Mouse (Mus musculus) gastrocnemius, postnatal 10 days (tissue): Measurements from ENCODE around the gene Gars. TPM values are rescaled to one million over a fixed set of nuclear protein-coding genes. Genes with fewer than 3 reads are reported as not detected.

ENCODE experiments used
- DNase-seq: peaks from one replicate; pipeline ENCODE4 v3.0.0; 2021; ENCODE audit warnings: mixed read lengths
- total RNA-seq, 2 experiments: library from RNA; stranded (reverse); gene quantifications; 2 replicates each; pipeline ENCODE4 v1.2.3; 2021

Gars gene
- total RNA-seq, 2 experiments from 2014 or later = 66.8 to 72.7 TPM

DNA sequence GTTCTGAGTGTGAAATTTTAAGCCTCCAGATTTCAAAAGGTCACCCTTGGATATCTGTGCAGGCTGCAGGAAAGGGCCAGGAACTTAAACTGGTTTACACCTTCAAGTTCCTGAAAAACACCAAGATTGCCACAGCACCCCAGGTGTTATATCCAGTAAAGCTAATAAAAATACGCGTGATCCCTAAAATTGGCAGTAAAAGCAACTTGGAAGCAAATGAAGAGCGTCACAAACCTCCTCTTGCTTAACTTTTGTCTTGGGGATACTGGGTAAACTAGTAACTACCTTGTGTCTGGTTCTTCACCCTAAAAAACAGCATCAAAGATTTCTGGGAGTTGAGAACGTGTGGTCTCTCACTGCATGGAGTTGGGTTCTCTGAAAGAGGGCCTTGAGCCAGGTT is 1.1 kb upstream of the Gars start:
- no peak for DNase-seq

DNA sequence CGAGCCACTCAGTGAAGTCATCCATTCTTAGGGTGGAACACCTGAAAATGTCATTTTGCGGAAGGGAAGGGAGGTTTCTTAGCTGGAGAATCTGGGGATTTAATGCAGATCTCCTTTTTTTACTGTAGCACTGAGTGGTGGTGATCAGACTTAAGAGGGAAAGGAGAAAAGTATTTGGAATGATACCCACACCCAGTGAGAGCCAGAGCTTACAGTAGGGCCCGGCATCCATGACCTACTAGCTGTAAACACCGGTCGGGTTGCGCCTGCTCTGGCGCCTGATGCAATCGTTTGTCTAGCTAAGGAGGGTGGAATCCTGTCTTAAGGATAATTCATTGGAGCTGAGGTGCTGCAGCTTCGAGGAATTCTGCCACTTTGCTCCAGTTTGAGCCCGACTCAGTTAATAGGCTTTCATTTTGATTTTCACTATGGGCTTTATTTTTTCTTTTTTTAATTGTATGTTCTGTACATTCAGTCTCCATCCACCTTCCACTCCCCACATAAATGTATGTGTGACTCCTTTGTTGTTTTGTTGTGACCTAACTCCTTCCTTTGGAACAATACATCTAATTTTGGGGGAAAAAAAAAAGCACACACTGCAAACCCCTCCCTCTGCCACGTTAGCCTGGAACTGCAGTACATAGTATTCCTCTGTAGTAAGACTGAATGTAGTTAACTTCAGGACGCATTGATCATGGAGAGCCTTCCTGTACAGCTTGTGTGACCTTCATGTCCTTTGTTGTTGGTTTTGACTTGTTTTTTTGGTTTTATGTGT is 1.1 kb downstream of the Gars start:
- peak; percentile 13 for DNase-seq

DNA sequence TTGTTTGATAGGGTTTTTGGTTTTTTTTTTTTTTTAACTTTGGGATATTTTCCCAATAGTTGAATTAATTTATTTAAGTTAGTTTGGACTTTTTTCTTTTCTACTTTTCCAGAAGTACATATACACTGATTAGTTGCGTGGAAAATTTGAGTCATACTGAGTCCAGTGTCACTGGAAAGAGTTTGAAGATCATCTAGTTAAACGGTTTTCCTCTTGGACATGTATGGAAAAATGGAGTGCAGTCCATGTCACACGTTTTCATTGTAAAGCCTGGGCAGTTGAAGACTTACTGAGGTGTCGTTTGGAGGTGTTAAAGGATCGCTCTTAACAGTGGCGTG is 1.6 kb downstream of the Gars start:
- DNase-seq = no peak

DNA sequence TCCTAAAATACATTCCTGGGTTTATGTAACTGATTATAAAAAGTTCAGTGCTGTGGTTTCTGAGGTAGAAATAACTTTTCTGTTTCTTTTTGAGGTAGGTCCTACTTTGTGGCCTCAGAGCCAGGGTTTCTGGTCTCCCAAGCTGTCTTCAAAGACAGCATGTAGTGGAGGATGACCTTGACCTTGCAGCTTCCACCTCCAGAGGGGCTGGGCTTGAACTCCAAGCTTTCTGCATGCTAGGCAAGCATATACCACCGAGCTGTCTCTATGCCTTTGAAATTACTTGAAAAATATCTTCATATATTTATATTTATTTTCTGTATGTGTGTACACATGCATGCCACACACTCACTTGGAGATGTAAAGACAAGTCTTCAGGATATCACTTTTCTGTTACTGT is 2.2 kb downstream of the Gars start:
- DNase-seq = no peak

DNA sequence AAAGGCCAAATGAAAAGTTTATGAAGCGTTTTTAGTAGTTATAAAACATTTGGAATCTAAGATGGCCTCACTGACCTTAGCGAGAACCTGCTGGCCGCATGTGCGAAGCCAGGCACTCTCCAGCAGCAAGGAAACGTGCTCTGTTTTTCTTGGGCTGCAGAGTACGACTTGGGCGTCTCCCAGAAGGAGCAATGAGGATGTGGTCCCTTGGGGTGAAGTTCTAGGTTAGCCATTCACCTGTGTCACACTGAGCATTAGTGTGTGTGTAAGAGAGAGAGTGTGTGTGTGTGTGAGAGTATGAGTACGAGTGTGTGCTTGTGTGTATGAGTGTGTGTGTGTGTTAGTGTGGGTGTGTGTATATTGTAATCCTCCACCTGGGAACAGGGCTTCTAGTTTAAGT is 5.4 kb downstream of the Gars start:
- DNase-seq = no peak

DNA sequence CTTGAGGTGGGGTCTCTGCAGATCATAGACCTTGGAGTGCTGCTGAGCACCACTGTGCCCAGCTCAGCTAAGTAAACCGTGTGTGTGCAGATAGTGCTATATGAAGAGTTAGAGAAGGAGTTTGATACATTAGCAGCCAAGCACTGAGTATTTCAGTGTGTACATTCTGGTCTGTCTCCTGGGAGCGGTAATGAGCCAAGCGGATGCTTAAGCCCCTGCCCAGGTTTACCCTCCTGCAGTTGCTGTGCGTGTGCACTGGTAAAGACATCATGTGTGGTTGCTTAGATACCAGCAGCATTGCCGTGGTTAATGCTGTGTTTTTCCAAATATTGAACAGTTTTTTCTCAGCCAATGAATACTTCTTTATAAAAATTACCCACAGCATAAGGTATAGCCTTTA is 6.7 kb downstream of the Gars start:
- DNase-seq = no peak

DNA sequence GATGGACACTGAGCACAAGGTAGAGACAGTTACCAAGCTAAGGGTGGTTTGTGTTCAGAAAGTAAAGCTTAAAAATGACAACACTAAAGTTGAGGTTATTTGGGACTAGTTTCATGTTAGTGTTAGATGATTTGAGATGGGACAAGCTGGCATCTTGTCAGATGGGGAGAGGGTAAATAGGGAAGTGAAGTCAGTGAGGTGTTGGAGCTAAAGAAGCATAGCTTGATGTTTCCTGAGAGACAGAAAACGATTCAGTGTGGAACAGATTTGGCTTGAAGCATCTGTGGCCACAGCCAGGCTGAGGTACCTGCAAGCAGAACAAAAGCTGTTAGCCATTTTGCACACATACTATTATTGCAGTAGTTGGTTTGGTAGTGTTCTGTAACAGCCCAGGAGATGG is 7.5 kb downstream of the Gars start:
- DNase-seq = no peak

DNA sequence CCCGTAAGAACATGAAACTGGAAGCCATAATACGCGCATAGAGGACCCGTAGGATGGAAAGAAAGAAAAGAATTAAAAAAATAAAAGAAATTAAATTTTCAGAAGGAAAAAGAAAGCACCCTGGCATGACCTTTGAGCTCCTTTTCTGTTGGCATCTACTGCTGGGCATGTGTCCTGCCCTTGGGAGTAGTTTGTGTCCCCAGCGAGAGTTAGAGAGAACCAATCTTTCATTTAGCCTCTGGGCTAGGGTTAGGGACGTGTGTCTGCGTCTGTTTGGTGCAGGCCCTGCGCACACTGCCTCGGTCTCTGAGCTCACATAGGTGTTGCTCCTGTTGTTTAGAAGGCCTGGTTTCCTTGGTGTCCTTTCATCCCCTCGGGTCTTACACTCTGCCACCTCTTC is 11.4 kb downstream of the Gars start:
- no peak for DNase-seq

DNA sequence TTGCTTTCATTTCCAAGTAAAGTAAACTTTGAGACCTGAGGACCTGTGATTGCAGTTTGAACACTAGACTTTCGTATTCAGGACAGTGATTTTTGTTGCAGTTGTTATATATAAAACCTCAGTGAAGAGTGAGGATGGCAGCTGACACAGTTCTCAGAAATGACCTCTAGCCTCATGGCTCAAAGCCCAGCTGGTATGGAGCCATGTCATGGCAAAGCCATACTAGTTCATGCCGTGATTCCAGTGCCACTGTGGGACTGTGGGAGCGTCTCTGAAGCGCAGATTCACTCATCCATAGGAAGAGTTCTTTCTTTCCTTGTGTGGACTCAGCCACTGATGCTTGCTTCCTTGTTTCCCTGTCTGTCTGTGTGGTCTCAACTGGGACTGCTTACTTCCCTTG is 16.7 kb downstream of the Gars start:
- DNase-seq = no peak

DNA sequence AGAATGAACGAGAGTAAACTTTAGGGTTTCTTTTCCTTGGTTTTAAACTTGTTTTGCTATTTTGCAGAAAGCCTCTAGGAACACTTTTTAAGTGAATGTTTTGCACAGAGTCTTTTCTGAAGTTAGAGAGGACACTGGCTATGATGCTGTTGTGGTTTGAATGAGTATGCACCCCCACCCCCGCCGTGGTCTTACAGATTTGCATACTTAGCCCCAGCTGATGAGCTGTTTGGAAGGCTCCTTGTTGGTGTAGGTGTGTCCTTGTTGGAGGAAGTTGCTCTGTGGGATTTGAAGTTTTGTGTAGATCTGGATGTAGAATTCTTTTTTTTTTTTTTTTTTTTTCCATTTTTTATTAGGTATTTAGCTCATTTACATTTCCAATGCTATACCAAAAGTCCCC is 19.6 kb downstream of the Gars start:
- DNase-seq = no peak

DNA sequence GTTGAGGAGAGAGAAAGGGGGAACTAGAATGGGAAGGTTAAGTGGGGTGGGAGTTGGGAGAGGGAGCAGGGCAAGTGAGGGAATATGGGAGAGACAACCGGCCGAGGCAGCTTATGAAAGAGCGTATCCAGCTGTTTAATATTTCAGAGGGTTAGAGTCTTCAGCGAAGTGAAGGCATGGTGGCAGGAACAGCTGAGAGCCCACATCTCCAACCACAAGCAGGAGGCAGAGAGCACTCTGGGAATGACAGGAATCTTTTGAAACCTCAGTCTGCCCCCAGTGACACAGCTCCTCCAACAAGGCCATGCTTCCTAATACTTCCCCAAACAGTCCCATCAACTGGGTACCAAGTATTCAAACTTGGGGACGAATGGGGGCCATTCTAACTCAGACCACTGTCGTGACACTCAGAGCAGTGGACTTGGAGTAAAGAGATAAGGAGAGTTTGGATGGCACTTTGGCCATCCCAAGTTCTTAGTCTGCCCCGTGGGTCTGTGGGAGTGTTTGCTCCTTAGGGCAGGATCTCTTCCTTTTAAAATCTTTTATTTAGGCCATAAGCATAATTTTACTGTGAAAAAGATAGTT is 22.5 kb downstream of the Gars start:
- no peak for DNase-seq

DNA sequence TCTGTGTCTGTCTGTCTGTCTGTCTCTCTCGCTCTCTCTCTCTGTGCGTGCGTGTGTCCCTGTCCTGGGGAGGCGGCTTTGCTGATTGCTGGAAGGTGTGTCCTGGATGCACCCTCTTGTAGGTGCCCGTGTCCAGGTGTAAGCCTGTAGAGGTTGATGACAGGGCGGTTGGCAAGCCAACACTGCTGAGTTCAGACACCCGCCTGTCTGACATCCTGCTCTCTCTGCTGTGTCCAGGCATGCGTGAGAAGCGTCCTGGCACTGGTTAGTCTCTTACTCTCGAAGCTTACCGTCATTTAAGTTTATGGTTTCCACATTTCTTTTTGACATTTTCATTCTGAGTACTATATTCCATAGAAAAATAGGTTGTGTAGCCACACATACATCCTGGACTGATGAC is 23.5 kb downstream of the Gars start:
- no peak for DNase-seq

DNA sequence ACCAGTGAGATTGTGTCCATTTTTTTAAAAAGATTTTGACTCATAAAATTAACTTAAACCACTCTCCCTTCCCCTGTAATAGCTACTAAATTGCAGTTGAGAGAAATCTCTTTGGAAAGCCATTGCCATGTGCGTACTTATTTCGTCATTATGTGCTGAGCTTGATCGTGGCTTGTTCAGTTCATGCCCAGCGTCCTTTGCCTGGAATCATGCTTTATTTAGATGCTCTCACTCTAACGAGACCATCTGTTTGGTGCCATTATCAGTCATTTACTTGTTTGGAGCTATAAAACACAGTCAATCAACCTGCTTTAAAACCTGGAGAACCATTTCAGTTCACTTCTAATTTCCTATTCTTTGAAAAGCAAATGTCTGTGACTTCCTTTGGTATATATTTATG is 24.4 kb downstream of the Gars start:
- DNase-seq = no peak

DNA sequence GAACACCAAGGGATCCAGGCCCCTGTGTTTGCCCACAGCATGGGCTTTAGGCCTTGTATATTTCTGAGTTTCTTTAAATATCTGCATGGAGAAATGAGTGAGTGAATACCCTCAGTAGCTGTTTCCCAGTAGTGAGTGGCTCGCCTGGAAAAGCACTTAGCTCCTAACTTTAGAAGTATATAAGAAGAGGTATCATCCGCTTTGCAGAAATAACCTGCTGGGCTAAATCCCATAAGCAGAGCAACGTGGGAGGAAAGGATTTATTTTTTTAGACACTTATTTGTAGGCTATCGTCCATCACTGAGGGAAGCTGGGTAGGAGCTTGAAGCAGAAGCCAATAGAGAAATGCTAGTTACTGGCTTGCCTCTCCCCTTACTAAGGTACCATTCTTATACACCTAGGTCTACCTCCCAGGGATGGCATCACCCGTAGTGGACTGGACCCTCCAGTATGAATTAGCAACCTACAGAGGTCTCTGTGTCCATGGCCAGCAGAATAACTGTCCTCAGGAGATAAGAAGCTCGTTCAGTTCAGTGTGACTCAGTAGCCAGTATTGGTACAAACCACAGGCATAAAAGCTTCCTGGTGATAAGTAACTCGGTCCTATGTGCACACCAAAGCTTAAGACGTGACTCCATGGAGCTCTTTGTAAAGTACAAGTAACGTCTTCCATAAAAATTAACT is 26.1 kb downstream of the Gars start:
- no peak for DNase-seq

DNA sequence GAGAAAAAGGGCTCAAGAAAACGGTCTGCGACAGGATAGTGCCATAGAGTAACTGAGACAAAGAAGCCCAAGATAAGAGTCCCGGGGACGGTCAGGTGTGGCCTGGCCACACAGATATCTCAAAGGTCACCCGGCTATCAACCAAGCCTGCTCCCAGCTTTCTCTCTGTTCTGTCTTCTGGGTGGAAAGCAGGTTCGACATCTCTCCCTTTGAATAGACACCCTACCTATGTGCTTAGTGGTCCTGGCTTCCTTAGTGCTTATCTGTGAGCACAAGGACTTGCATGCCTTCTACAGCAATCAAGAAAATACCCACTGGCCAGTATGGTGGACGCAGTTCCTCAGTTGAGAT is 26.6 kb downstream of the Gars start:
- DNase-seq = no peak

DNA sequence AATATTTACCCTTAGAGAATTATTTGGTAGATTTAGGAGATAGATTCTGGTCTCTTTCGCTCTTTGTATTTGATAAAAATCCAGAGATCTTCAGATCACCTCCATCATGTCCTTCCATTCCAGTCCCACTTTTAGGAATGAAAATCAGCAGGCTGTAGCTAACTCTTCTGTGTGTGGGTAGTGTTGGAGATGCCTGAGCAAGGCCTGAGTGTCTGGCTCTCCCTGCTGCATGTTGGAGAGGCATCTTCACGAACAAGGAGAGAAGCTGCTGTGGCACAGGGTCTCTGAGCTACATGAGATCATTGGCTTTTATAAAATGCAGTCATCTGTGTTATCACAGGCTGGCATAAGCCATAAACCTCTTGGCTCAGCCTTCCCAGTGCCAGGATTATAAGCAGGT is 28.1 kb downstream of the Gars start:
- no peak for DNase-seq

DNA sequence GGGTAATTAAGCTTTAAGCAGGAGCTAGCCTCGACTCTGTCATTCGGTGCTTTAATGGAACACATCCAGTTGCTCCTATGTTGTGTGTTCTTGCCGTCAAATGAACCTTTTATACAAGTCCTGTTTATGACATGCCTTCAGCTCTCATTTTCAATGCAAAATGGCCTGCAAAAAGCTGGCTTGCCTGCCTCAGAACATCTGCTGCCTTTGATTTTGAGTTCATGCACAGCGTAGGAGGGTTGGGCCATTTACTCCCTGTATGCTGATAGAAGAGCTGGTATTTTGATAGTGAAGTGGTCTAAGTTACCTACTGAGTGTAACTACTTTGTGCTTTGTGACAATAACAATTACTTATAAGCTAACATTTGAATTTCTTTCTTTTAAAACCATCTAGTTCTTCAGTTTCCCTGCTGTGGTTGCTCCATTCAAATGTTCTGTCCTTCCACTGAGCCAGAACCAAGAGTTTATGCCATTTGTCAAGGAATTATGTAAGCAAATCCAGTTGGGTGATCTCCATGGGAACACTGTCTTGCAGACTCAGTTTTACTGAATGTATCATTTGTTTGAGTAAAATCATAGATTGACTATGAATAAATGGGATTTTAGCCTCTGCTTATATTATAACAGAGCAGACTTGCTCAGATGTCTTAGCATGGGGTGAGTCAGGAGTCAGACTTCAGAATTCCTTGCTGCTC is 38.9 kb downstream of the Gars start:
- DNase-seq = no peak

DNA sequence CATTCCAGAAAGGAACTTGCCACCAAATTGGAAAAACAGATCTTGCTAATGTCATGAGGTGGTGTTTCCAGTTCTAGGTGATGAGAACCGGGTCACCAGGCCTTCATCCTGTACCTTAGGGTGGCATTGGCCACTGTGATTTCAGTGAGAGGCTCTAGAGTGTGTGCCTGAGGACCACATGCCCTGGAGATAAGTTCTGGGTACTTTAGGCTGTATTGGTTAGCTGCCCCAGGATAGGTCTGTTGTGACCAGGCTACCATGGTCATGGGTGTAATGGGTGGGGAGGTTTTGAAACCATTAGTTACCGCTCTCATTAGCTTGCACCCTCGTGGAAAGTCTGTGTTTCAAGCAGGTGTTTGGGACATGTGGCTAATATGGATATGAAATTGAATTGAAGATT is 43.6 kb downstream of the Gars start:
- no peak for DNase-seq

DNA sequence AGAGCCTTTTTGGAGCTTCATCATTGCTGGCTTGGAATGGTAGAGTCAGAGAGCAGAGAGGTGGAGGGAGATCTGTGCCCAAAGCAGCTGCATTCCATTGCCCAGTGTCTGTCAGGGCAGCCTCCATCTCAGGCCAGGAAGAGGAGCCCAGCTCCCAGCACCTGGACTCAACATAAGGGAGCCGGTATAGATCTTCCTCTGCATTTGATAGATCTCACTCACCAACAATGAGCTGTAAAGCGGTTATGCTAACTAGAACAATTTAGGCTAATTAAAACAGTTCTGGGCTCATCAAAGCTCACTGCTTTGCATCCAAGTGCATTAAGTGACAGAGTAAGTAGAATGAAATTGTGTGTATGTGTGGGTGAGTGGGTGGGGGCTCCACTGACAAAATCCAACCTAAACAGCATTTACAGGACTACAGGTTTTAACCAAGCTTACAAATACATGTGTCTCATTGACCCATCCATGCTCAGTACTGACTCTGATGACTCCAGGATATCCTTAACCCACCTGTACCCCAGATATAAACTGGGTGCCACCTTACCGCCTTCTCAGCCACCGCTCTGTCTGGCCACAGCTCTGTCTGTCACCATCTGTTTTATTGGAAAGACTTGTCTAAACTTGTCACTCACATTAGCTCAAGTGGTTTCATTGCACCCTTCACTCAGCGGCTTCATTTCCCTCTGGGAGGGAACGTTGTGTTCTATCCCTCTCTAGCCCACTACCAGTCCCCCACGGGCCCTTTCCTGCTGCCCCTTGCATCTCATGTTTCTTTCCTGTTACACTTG is 44.6 kb downstream of the Gars start:
- DNase-seq = no peak

DNA sequence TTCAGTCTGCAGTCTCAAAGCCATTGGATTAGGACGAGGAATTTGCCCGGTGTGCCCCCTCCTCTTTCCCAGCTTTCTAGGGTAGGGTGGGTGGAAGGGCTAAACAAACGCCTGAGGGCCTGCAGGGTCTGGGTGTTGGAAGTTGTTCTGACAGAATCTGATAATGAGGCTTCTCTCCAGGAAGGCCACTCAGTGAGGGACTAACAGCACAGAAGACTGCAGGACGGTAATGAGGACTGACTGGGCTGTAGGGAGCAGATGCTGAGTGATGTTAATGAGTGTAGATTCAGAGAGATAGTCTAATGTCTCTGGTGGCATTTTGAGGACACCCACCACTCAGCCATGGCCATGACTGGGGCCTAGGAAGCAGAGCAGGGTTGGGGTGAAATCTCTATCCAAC is 49.5 kb downstream of the Gars start:
- DNase-seq = no peak

DNA sequence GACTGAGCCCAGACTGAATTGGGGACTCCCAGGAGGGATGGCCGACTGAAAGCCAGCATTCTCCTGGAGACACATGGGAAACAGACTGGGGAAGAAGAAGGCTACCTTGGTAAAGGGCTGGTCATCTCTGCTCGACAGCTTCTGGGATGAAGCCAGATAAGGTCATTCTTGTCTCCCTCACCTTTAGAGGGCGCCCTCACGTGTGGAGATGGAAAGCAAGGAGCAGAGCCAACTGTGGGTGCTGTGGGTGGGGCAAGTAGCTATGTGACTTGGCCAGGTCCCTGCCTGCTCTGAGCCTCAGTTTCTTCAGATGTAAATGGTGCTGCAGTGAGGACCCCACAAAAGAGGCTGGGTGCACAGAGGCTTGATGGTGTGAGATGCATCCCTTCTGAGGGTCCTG is 52.8 kb downstream of the Gars start:
- DNase-seq = peak; percentile 31

DNA sequence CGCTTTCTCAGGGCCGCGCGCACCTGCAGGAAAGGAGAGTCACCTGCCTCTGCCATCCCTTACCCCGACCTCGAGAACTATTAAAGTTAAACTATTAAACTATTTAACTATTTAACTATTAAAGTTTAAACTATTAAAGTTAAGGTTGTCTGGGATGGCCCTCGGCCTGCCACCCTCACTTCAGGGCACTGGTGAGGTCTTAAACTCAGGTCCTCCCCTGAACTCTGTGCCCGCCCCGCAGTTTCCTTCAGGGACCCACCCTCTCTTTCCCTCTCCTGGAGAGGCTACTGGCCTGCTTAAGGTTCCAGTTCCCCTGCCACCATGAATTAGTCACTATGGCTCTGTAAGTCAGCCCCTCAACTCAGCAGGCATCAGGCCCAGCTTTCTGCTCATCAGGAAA is 53.6 kb downstream of the Gars start:
- DNase-seq = no peak
